Mouse (Mus musculus): ENCODE results near the gene Armc8. TPM values are rescaled to one million over a fixed set of nuclear protein-coding genes. Genes with fewer than 3 reads are reported as not detected.

Gene Armc8
- polyA plus RNA-seq, 1 experiment from 2014 or later = 20.6 TPM

DNA sequence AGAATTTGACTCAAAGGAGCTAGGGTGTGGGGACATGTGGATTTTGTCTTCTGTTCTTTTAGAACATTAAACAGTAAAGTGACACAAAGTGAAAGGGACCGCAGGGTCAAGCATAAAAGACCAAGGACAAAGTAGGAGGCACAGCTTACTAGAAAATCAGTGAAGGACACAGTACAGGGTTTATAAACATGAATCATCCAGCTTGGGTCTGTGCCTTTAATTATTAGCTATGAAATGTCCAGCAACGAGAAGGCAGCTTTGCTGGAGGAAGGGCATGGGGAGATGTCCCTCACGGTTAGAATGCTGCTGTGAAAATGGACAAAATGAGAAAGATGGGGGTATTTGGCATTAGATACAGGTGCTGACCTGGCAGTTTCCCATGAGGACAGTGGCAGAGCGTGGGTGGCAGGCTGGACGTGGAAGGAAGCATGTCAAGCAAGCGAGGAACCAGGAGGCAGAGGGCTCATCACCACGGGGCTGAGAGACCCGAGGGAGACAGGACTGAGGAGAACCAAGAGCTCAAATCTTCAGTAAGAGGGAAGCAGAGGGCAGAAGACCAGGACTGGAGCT lies 81.5 kb downstream of the Armc8 start:
- Histone ChIP-seq H3K27ac (replicated peaks; ENCODE audit: low read depth, low read length) (no peak overlapping the region), H3K27me3 (ENCODE audit: control insufficient read depth, insufficient read depth, low read length) (no peaks in the 10 kb centered on the region), H3K36me3 (ENCODE audit: control insufficient read depth, insufficient read depth, low read length) (no peaks in the 10 kb centered on the region; the same call in 1 of the 2 replicates), H3K4me1 (ENCODE audit: control insufficient read depth, insufficient read depth, low read length) (no peaks in the 10 kb centered on the region), H3K9me3 (ENCODE audit: control insufficient read depth, low read length) (no peaks in the 10 kb centered on the region), H3K4me3 (ENCODE audit: low read depth, low read length) (no peak overlapping the region), H3K9ac (ENCODE audit: low read length) (no peak overlapping the region), H3K4me2 (ENCODE audit: low read depth, severe bottlenecking) (no peak overlapping the region)
- 89% methylated on average over 8 of the region's 8 CpGs for WGBS
- ATAC-seq (ENCODE audit: insufficient number of reproducible peaks, low FRiP score, low TSS enrichment, low read depth) = no peak
- DNase-seq (ENCODE audit: low spot score) = no peak

DNA sequence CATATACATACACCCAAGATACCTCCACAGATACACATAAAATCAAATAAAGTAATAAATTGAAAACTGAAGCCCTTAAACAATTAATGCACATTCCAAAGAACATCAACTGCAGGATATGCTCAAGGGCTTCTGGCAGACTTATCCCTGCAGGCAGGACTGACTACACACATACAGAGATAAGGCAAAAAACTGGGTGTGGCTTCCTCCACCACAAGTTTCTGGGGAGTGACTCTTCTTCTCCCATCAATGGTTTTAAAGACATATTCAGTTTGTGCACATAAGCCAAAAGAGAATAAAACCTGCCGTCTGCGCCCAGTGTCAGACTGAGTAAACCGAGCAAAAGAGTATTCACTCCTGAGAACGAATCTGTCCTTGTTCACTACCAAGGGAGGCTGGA lies 83.6 kb downstream of the Armc8 start:
- Histone ChIP-seq H3K4me1 (ENCODE audit: control insufficient read depth, insufficient read depth, low read length) (no peaks in the 10 kb centered on the region), H3K4me2 (ENCODE audit: low read depth, severe bottlenecking) (no peak overlapping the region), H3K36me3 (ENCODE audit: control insufficient read depth, insufficient read depth, low read length) (no peaks in the 10 kb centered on the region; the same call in 1 of the 2 replicates), H3K9me3 (ENCODE audit: control insufficient read depth, low read length) (no peaks in the 10 kb centered on the region), H3K27me3 (ENCODE audit: control insufficient read depth, insufficient read depth, low read length) (no peaks in the 10 kb centered on the region), H3K27ac (replicated peaks; ENCODE audit: low read depth, low read length) (no peak overlapping the region), H3K9ac (ENCODE audit: low read length) (no peak overlapping the region), H3K4me3 (ENCODE audit: low read depth, low read length) (no peak overlapping the region)
- no peak for ATAC-seq (ENCODE audit: insufficient number of reproducible peaks, low FRiP score, low TSS enrichment, low read depth)
- WGBS = 96% methylated on average over 4 of the region's 4 CpGs
- no peak for DNase-seq (ENCODE audit: low spot score)

DNA sequence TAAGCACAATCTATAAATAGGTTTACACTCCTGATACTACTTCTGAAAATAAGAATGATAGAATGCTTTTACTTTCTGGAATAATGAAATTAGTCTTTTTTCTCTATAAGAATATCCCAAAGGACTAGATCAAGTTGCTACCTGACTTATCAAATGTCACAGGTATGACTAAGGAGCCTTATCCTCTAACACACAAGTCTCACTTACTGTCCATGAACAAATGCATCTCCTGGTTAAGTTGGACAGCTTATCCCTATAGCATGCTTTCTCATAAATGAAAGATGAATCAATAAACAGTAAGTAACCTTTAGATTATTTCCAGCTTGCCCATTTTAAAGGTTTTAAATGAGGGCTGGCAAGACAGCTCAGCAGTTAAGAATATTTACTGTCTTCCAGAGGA lies 84.1 kb downstream of the Armc8 start:
- H3K4me1 ChIP-seq (ENCODE audit: control insufficient read depth, insufficient read depth, low read length) = no peaks in the 10 kb centered on the region
- no peak for DNase-seq (ENCODE audit: low spot score)
- no peaks in the 10 kb centered on the region for H3K27me3 ChIP-seq (ENCODE audit: control insufficient read depth, insufficient read depth, low read length)
- H3K36me3 ChIP-seq (ENCODE audit: control insufficient read depth, insufficient read depth, low read length) = no peaks in the 10 kb centered on the region; the same call in 1 of the 2 replicates
- no peak overlapping the region for H3K4me2 ChIP-seq (ENCODE audit: low read depth, severe bottlenecking)
- no peak overlapping the region for H3K27ac ChIP-seq (replicated peaks; ENCODE audit: low read depth, low read length)
- H3K4me3 ChIP-seq (ENCODE audit: low read depth, low read length) = no peak overlapping the region
- no peaks in the 10 kb centered on the region for H3K9me3 ChIP-seq (ENCODE audit: control insufficient read depth, low read length)
- ATAC-seq (ENCODE audit: insufficient number of reproducible peaks, low FRiP score, low TSS enrichment, low read depth) = no peak
- H3K9ac ChIP-seq (ENCODE audit: low read length) = no peak overlapping the region

DNA sequence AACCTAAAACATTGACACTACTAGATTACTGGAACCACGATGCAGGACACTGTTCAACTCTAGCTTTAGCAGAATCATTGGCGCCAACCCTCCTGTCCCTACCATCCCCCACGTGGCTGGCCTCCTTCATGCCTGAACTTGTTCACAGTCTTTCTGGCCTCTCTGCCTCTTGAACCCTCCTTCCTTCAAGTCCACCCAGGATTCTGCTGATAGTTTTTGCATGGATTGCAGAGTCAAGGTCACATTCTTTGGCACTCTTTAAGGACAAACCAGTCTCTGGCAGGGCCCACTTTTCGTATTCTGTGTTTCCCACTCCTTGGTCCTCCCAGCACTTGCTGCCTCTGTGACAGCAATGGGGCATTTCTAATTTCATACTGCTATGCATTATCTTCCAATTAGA lies 85.5 kb downstream of the Armc8 start:
- WGBS = 93% methylated on average over 4 of the region's 4 CpGs
- Histone ChIP-seq H3K4me1 (ENCODE audit: control insufficient read depth, insufficient read depth, low read length) (no peaks in the 10 kb centered on the region), H3K27me3 (ENCODE audit: control insufficient read depth, insufficient read depth, low read length) (no peaks in the 10 kb centered on the region), H3K27ac (replicated peaks; ENCODE audit: low read depth, low read length) (no peak overlapping the region), H3K4me2 (ENCODE audit: low read depth, severe bottlenecking) (no peak overlapping the region), H3K4me3 (ENCODE audit: low read depth, low read length) (no peak overlapping the region), H3K9ac (ENCODE audit: low read length) (no peak overlapping the region), H3K36me3 (ENCODE audit: control insufficient read depth, insufficient read depth, low read length) (no peaks in the 10 kb centered on the region; the same call in 1 of the 2 replicates), H3K9me3 (ENCODE audit: control insufficient read depth, low read length) (no peaks in the 10 kb centered on the region)
- DNase-seq (ENCODE audit: low spot score) = no peak
- ATAC-seq (ENCODE audit: insufficient number of reproducible peaks, low FRiP score, low TSS enrichment, low read depth) = no peak

DNA sequence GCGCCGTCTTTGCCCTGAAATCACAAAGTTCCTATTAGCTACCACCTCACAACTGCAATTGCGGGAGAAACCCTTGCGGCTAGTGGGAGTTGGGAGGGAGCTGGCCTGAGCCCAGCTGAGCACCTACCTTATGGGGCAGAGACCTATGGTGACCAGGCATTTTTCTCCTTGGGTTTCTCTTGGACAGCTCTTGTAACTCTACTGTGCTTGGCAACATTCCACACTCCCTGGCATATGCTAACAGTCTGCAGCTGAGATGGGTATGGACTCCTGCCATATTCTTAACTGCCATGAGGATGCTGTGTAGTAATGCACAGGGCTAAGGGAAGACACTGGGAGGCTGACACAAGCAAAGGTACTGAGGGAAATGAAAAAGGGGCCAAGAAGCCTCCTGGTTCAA lies 87.9 kb downstream of the Armc8 start:
- no peak for ATAC-seq (ENCODE audit: insufficient number of reproducible peaks, low FRiP score, low TSS enrichment, low read depth)
- Histone ChIP-seq H3K4me2 (ENCODE audit: low read depth, severe bottlenecking) (no peak overlapping the region), H3K4me1 (ENCODE audit: control insufficient read depth, insufficient read depth, low read length) (no peaks in the 10 kb centered on the region), H3K9ac (ENCODE audit: low read length) (no peak overlapping the region), H3K27me3 (ENCODE audit: control insufficient read depth, insufficient read depth, low read length) (no peaks in the 10 kb centered on the region), H3K4me3 (ENCODE audit: low read depth, low read length) (no peak overlapping the region), H3K36me3 (ENCODE audit: control insufficient read depth, insufficient read depth, low read length) (no peaks in the 10 kb centered on the region; the same call in 1 of the 2 replicates), H3K9me3 (ENCODE audit: control insufficient read depth, low read length) (no peaks in the 10 kb centered on the region), H3K27ac (replicated peaks; ENCODE audit: low read depth, low read length) (no peak overlapping the region)
- WGBS = 90% methylated on average over 4 of the region's 4 CpGs
- no peak for DNase-seq (ENCODE audit: low spot score)

DNA sequence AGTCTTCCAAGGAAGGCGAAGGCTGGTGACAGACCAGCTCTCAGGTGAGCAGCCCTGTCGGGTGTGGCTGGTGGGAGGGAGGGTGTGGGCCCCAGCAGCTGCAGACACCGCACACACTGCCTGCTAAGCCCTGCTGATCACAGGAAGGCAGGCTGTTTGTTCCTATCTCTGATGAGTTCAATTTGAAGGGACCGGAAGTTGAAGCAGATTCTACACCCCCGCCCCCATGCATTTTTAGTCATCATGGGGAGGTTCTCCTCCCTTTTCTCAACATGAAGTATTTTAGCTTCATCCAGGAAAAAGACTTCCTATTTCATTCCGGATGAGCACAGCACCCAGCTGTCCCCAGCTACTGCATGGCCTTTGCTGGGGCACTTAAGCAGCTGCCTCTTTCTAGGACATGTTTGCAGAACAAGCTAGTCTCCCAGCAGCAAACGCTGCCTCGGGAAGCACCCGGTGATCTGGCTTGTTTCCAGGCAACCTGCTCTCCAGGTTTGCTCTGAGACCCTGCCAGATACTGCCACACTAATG lies 89.5 kb downstream of the Armc8 start:
- WGBS = 77% methylated on average over 9 of the region's 9 CpGs
- no peak overlapping the region for H3K9ac ChIP-seq (ENCODE audit: low read length)
- no peaks in the 10 kb centered on the region for H3K9me3 ChIP-seq (ENCODE audit: control insufficient read depth, low read length)
- no peak overlapping the region for H3K4me3 ChIP-seq (ENCODE audit: low read depth, low read length)
- no peak overlapping the region for H3K27ac ChIP-seq (replicated peaks; ENCODE audit: low read depth, low read length)
- DNase-seq (ENCODE audit: low spot score) (no peak), ATAC-seq (ENCODE audit: insufficient number of reproducible peaks, low FRiP score, low TSS enrichment, low read depth) (no peak)
- no peaks in the 10 kb centered on the region for H3K4me1 ChIP-seq (ENCODE audit: control insufficient read depth, insufficient read depth, low read length)
- H3K36me3 ChIP-seq (ENCODE audit: control insufficient read depth, insufficient read depth, low read length) = no peaks in the 10 kb centered on the region
- no peaks in the 10 kb centered on the region for H3K27me3 ChIP-seq (ENCODE audit: control insufficient read depth, insufficient read depth, low read length)
- H3K4me2 ChIP-seq (ENCODE audit: low read depth, severe bottlenecking) = no peak overlapping the region

DNA sequence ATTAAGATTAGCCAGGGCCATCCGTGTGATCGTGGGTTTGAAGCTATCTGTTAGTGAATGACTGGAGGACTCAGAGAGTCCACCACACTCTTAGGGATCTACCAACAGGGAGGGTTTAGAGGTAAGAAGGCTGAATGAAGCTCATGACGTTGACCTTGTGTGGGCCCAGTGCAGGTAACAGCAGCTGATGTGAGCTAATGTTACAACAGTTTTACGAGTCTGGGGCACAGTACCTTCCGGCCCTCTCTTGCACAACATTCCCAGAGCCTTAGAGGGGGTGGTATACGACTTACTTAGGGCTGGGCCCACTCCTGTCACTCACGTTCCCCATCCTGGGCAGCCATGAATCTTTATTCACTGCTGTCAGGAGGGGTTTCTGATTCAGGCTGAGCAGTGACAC lies 97.4 kb downstream of the Armc8 start:
- Histone ChIP-seq H3K9me3 (ENCODE audit: control insufficient read depth, low read length) (no peaks in the 10 kb centered on the region), H3K9ac (ENCODE audit: low read length) (no peak overlapping the region), H3K27ac (replicated peaks; ENCODE audit: low read depth, low read length) (no peak overlapping the region), H3K4me1 (ENCODE audit: control insufficient read depth, insufficient read depth, low read length) (no peaks in the 10 kb centered on the region), H3K4me3 (ENCODE audit: low read depth, low read length) (no peak overlapping the region), H3K36me3 (ENCODE audit: control insufficient read depth, insufficient read depth, low read length) (no peaks in the 10 kb centered on the region), H3K4me2 (ENCODE audit: low read depth, severe bottlenecking) (no peak overlapping the region), H3K27me3 (ENCODE audit: control insufficient read depth, insufficient read depth, low read length) (no peaks in the 10 kb centered on the region)
- 56% methylated on average over 7 of the region's 7 CpGs for WGBS
- DNase-seq (ENCODE audit: low spot score) = no peak
- ATAC-seq (ENCODE audit: insufficient number of reproducible peaks, low FRiP score, low TSS enrichment, low read depth) = no peak

DNA sequence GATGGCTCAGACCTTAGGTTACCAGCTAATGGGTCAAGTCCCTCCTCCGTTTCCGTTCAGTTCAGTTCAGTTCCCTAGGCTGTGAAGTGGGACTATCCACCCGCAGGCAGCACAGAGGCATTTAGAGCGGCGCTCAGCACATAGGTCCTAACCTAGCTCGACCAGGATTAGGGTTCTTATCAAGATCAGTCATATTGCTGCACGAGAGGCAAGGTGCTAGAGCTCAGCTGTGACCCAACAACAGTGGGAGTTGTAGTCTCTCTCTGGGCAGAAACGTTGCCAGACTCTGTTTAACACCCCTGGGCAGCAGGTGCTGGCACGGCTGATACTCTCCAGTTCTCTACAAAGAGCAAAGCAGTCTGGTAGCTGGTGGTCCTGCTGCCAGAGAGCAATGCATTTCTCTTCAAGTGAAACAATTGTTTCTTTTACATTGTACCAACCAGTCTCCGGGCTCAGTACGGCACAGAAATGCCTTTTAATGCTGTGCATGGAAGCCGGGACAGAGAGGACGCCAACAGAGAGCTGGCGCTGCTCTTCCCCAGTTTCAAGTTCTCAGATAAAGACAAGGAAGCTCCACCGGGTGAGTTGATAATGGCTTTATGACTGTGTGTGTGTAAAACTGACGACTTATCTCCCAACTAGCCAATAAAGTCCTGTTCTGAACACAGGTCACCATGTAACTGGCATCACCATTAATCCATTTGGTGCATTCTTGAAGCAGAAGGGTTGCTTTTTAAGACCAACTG lies 98.2 kb downstream of the Armc8 start:
- WGBS = 70% methylated on average over 16 of the region's 16 CpGs
- no peak for DNase-seq (ENCODE audit: low spot score)
- H3K27me3 ChIP-seq (ENCODE audit: control insufficient read depth, insufficient read depth, low read length) = no peaks in the 10 kb centered on the region

More for the DNA sequence above, 98.2 kb downstream of the Armc8 start:
- Histone ChIP-seq H3K4me2 (ENCODE audit: low read depth, severe bottlenecking) (no peak overlapping the region), H3K4me1 (ENCODE audit: control insufficient read depth, insufficient read depth, low read length) (no peaks in the 10 kb centered on the region), H3K9me3 (ENCODE audit: control insufficient read depth, low read length) (no peaks in the 10 kb centered on the region), H3K9ac (ENCODE audit: low read length) (no peak overlapping the region), H3K4me3 (ENCODE audit: low read depth, low read length) (no peak overlapping the region), H3K27ac (replicated peaks; ENCODE audit: low read depth, low read length) (no peak overlapping the region), H3K36me3 (ENCODE audit: control insufficient read depth, insufficient read depth, low read length) (no peaks in the 10 kb centered on the region)
- no peak for ATAC-seq (ENCODE audit: insufficient number of reproducible peaks, low FRiP score, low TSS enrichment, low read depth)
